22 mouse cellular contexts compared by ENCODE assay signal in genomic region chr9:41995278-41995677, GRCm38 (mm10).
DNase-seq lines count a peak whose midpoint lies in the region; ATAC-seq and TF ChIP-seq lines count a peak whose summit lies in the region.
"Had no signal": no experiment of that assay in that cellular context is flagged by ENCODE, and none has a peak within 500 bp of the region (broad histone marks: within the 10 kb centered on the region; RNA-seq: fewer than 3 reads in every experiment).

No protein-coding gene starts in this region.

- peak overlapping the region; percentile 9 for H3K27ac ChIP-seq in forebrain, embryonic 14.5 days (ENCODE audit: low read depth, low read length)
- H3K27ac ChIP-seq in forebrain, postnatal 0 days (ENCODE audit: low read depth, low read length), result no peak overlapping the region
- no peak overlapping the region for H3K27ac ChIP-seq in kidney, adult 2 months (ENCODE audit: insufficient read depth, low read depth, low read length)
- H3K27ac ChIP-seq in midbrain, embryonic 14.5 days (replicated peaks; ENCODE audit: low read depth, low read length), result no peak overlapping the region
- no peak overlapping the region for H3K27ac ChIP-seq in midbrain, embryonic 10.5 days (replicated peaks)
- H3K27ac ChIP-seq: embryonic facial prominence, embryonic 15.5 days; gastrocnemius, adult 2 months; hindbrain, embryonic 10.5 days; hindbrain, embryonic 14.5 days had no signal

- no peaks in the 10 kb centered on the region for H3K27me3 ChIP-seq in forebrain, embryonic 14.5 days (replicated peaks; ENCODE audit: control insufficient read depth, insufficient read depth, low read length)
- no peaks in the 10 kb centered on the region for H3K27me3 ChIP-seq in forebrain, postnatal 0 days (ENCODE audit: insufficient read depth, low read length)
- no peaks in the 10 kb centered on the region for H3K27me3 ChIP-seq in kidney, adult 2 months (replicated peaks; ENCODE audit: control insufficient read depth, insufficient read depth, low read length)
- H3K27me3 ChIP-seq in midbrain, embryonic 14.5 days (ENCODE audit: control insufficient read depth, insufficient read depth, low read length), result no peaks in the 10 kb centered on the region
- H3K27me3 ChIP-seq in midbrain, embryonic 10.5 days (ENCODE audit: low read depth, poor library complexity, severe bottlenecking), result peaks cover 5% of the 10 kb centered on the region
- H3K27me3 ChIP-seq: CH12.LX; embryonic facial prominence, embryonic 15.5 days; Patski had no signal

- peak; percentile 58 for DNase-seq in forebrain, embryonic 14.5 days (ENCODE audit: low spot score)
- no peak for DNase-seq in forebrain, postnatal 0 days
- DNase-seq in kidney, adult 2 months, result peak; percentile 43
- DNase-seq in kidney, adult 8-10 months, result no peak
- peak; percentile 19 for DNase-seq in midbrain, embryonic 14.5 days
- no peak for DNase-seq in midbrain, embryonic 10.5 days (ENCODE audit: low spot score)
- DNase-seq in thymus, postnatal 0 days (ENCODE audit: low spot score), result no peak
- DNase-seq: adrenal gland, postnatal 36 days; cerebellum, adult 11 months; cerebellum, adult 8-10 months; cerebellum, postnatal 14 days; embryo, embryonic 11 days; gastrocnemius, adult 2 months; gastrocnemius, postnatal 25 days had no signal

- H3K4me3 ChIP-seq in forebrain, embryonic 14.5 days (ENCODE audit: low read depth, low read length), result no peak overlapping the region
- no peak overlapping the region for H3K4me3 ChIP-seq in forebrain, postnatal 0 days (ENCODE audit: low read depth, low read length)
- no peak overlapping the region for H3K4me3 ChIP-seq in kidney, adult 2 months (ENCODE audit: insufficient read depth, low read depth, low read length)
- H3K4me3 ChIP-seq in midbrain, embryonic 14.5 days (replicated peaks; ENCODE audit: low read depth, low read length), result no peak overlapping the region
- H3K4me3 ChIP-seq in midbrain, embryonic 10.5 days, result no peak overlapping the region
- H3K4me3 ChIP-seq: embryonic facial prominence, embryonic 15.5 days; erythroblast, embryonic 14.5 days; gastrocnemius, adult 2 months; heart, embryonic 12.5 days; hindbrain, embryonic 10.5 days had no signal

- TF ChIP-seq CTCF in forebrain, postnatal 0 days (IDR thresholded peaks at IDR 0.05; ENCODE audit: low read depth), result no peak
- no peak for TF ChIP-seq CTCF in kidney, adult 2 months (conservative IDR thresholded peaks at IDR 0.05; ENCODE audit: insufficient read depth, insufficient read length, low read depth, low read length)

- no peak for TF ChIP-seq POLR2A in kidney, adult 2 months (IDR thresholded peaks at IDR 0.05; ENCODE audit: low read depth, low read length)

- no peaks in the 10 kb centered on the region for H3K9me3 ChIP-seq in forebrain, embryonic 14.5 days (replicated peaks; ENCODE audit: control insufficient read depth, low read length)
- no peaks in the 10 kb centered on the region for H3K9me3 ChIP-seq in forebrain, postnatal 0 days (ENCODE audit: low read length)
- no peaks in the 10 kb centered on the region for H3K9me3 ChIP-seq in midbrain, embryonic 14.5 days (ENCODE audit: control insufficient read depth, low read length)
- no peaks in the 10 kb centered on the region for H3K9me3 ChIP-seq in midbrain, embryonic 10.5 days (replicated peaks)
- H3K9me3 ChIP-seq: embryonic facial prominence, embryonic 15.5 days; heart, embryonic 12.5 days; hindbrain, embryonic 10.5 days had no signal

- no peaks in the 10 kb centered on the region for H3K4me1 ChIP-seq in forebrain, embryonic 14.5 days (ENCODE audit: control insufficient read depth, insufficient read depth, low read length)
- H3K4me1 ChIP-seq in forebrain, postnatal 0 days (ENCODE audit: insufficient read depth), result no peaks in the 10 kb centered on the region
- no peaks in the 10 kb centered on the region for H3K4me1 ChIP-seq in kidney, adult 2 months (ENCODE audit: control insufficient read depth, insufficient read depth, low read length)
- no peaks in the 10 kb centered on the region for H3K4me1 ChIP-seq in midbrain, embryonic 14.5 days (ENCODE audit: control insufficient read depth, insufficient read depth, low read length)
- no peaks in the 10 kb centered on the region for H3K4me1 ChIP-seq in midbrain, embryonic 10.5 days
- H3K4me1 ChIP-seq: embryonic facial prominence, embryonic 15.5 days; heart, embryonic 12.5 days; hindbrain, embryonic 10.5 days had no signal

- H3K4me2 ChIP-seq in forebrain, embryonic 14.5 days (ENCODE audit: low read length), result no peak overlapping the region
- H3K4me2 ChIP-seq in forebrain, postnatal 0 days (ENCODE audit: low read depth), result no peak overlapping the region
- H3K4me2 ChIP-seq in midbrain, embryonic 14.5 days (ENCODE audit: low read length), result no peak overlapping the region
- H3K4me2 ChIP-seq: embryonic facial prominence, embryonic 15.5 days; heart, embryonic 12.5 days; hindbrain, embryonic 14.5 days had no signal

- 32% methylated on average over 9 of the region's 9 CpGs for WGBS in forebrain, embryonic 14.5 days
- WGBS in forebrain, postnatal 0 days, result 33% methylated on average over 9 of the region's 9 CpGs
- WGBS in kidney, adult 2 months, result 47% methylated on average over 9 of the region's 9 CpGs
- WGBS in midbrain, embryonic 14.5 days, result 67% methylated on average over 9 of the region's 9 CpGs
- 92% methylated on average over 9 of the region's 9 CpGs for WGBS in midbrain, embryonic 10.5 days

- peak; percentile 34; the same call in 1 of the 2 replicates for ATAC-seq in forebrain, embryonic 14.5 days
- ATAC-seq in forebrain, postnatal 0 days, result no peak
- ATAC-seq in midbrain, embryonic 14.5 days (ENCODE audit: low FRiP score, low TSS enrichment), result no peak
- ATAC-seq: activated CD4-positive, CD25-positive, alpha-beta regulatory T cell, adult 4 months; Patski had no signal

- H3K36me3 ChIP-seq in forebrain, embryonic 14.5 days (ENCODE audit: control insufficient read depth, insufficient read depth, low read length), result peaks cover 28% of the 10 kb centered on the region
- H3K36me3 ChIP-seq in forebrain, postnatal 0 days (ENCODE audit: insufficient read depth), result peaks cover 24% of the 10 kb centered on the region
- H3K36me3 ChIP-seq in kidney, adult 2 months (ENCODE audit: control insufficient read depth, insufficient read depth, low read length), result no peaks in the 10 kb centered on the region; the same call in 1 of the 2 replicates
- H3K36me3 ChIP-seq in midbrain, embryonic 14.5 days (ENCODE audit: control insufficient read depth, insufficient read depth, low read length), result peaks cover 5% of the 10 kb centered on the region; the same call in 1 of the 2 replicates
- H3K36me3 ChIP-seq in midbrain, embryonic 10.5 days, result no peaks in the 10 kb centered on the region
- H3K36me3 ChIP-seq: embryonic facial prominence, embryonic 15.5 days; heart, embryonic 12.5 days; hindbrain, embryonic 10.5 days had no signal

- H3K9ac ChIP-seq in forebrain, embryonic 14.5 days (ENCODE audit: low read length), result no peak overlapping the region
- H3K9ac ChIP-seq in forebrain, postnatal 0 days, result no peak overlapping the region
- H3K9ac ChIP-seq in midbrain, embryonic 14.5 days (replicated peaks; ENCODE audit: low read length), result no peak overlapping the region
- H3K9ac ChIP-seq: embryonic facial prominence, embryonic 15.5 days; heart, embryonic 12.5 days; hindbrain, embryonic 14.5 days had no signal

Comparison
In these comparisons a context has a peak if more than half of its experiments do, and no peak if none do; other contexts are left out.
1. DNase-seq: peak in forebrain, embryonic 14.5 days (single experiment), kidney, adult 2 months (single experiment) and midbrain, embryonic 14.5 days (single experiment); none in forebrain, postnatal 0 days (single experiment), kidney, adult 8-10 months (0 of 2), midbrain, embryonic 10.5 days (single experiment) and thymus, postnatal 0 days (single experiment).